Mouse (Mus musculus) 3134 (cell line): ENCODE results near the gene H2afy.

ENCODE experiments used
- DNase-seq: peaks from one replicate; pipeline ENCODE4 v3.0.0-alpha.2; 2011; ENCODE audit warnings: low spot score; ENCODE audit not compliant: insufficient read length; ENCODE audit errors: extremely low read depth

Gene H2afy

GRCm38 (mm10) chr13:56025027-56025410 is 111.1 kb downstream of the H2afy start:
- no peak for DNase-seq

- no peak for DNase-seq
Observed at GRCm38 (mm10) chr13:56024410-56025026, 111.6 kb downstream of the H2afy start.
